Mouse (Mus musculus): Measurements from ENCODE around the gene Gpcpd1. TPM values are rescaled to one million over a fixed set of nuclear protein-coding genes. Genes with fewer than 3 reads are reported as not detected.
A peak's percentile ranks its signal among the peaks of the same experiment; 100 is the strongest.
"Not testable (repeated sequence)": the region's sequence is repeated elsewhere in the genome, so short reads cannot be mapped to it uniquely, and the experiment has no call there.

Gene Gpcpd1
- polyA plus RNA-seq, 1 experiment from 2014 or later: 47.4 TPM

GRCm38 (mm10) chr2:132595601-132596235 lies 8.2 kb upstream of the Gpcpd1 start:
- 77% methylated on average over 11 of the region's 11 CpGs for WGBS
- Histone ChIP-seq H3K9ac (replicated peaks; ENCODE audit: low read depth, low read length) (no peak overlapping the region), H3K9me3 (ENCODE audit: control insufficient read depth, low read depth, low read length) (no peaks in the 10 kb centered on the region), H3K4me1 (ENCODE audit: control insufficient read depth, insufficient read depth, low read length) (no peaks in the 10 kb centered on the region), H3K36me3 (ENCODE audit: control insufficient read depth, insufficient read depth, low read length) (no peaks in the 10 kb centered on the region), H3K4me3 (ENCODE audit: low read depth, low read length) (no peak overlapping the region), H3K27ac (ENCODE audit: low read length) (no peak overlapping the region), H3K27me3 (ENCODE audit: control insufficient read depth, insufficient read depth, low read length) (no peaks in the 10 kb centered on the region), H3K4me2 (replicated peaks; ENCODE audit: low read depth, low read length) (no peak overlapping the region)
- no peak for ATAC-seq (ENCODE audit: insufficient number of reproducible peaks, insufficient read depth, low FRiP score, low read depth)

GRCm38 (mm10) chr2:132592126-132592525 lies 4.6 kb upstream of the Gpcpd1 start:
- H3K4me1 ChIP-seq (ENCODE audit: control insufficient read depth, insufficient read depth, low read length): no peaks in the 10 kb centered on the region
- 91% methylated on average over 3 of the region's 3 CpGs for whole genome bisulfite sequencing
- no peak overlapping the region for H3K4me3 ChIP-seq (ENCODE audit: low read depth, low read length)
- H3K27me3 ChIP-seq (ENCODE audit: control insufficient read depth, insufficient read depth, low read length): no peaks in the 10 kb centered on the region
- no peak overlapping the region for H3K27ac ChIP-seq (ENCODE audit: low read length)
- no peaks in the 10 kb centered on the region for H3K9me3 ChIP-seq (ENCODE audit: control insufficient read depth, low read depth, low read length)
- H3K36me3 ChIP-seq (ENCODE audit: control insufficient read depth, insufficient read depth, low read length): no peaks in the 10 kb centered on the region
- no peak for ATAC-seq (ENCODE audit: insufficient number of reproducible peaks, insufficient read depth, low FRiP score, low read depth)
- H3K9ac ChIP-seq (replicated peaks; ENCODE audit: low read depth, low read length): no peak overlapping the region
- no peak overlapping the region for H3K4me2 ChIP-seq (replicated peaks; ENCODE audit: low read depth, low read length)

- H3K27ac ChIP-seq (ENCODE audit: low read length); H3K9me3 ChIP-seq (ENCODE audit: control insufficient read depth, low read depth, low read length); H3K4me2 ChIP-seq (replicated peaks; ENCODE audit: low read depth, low read length); H3K9ac ChIP-seq (replicated peaks; ENCODE audit: low read depth, low read length); ATAC-seq (ENCODE audit: insufficient number of reproducible peaks, insufficient read depth, low FRiP score, low read depth); H3K27me3 ChIP-seq (ENCODE audit: control insufficient read depth, insufficient read depth, low read length); H3K36me3 ChIP-seq (ENCODE audit: control insufficient read depth, insufficient read depth, low read length); H3K4me3 ChIP-seq (ENCODE audit: low read depth, low read length); H3K4me1 ChIP-seq (ENCODE audit: control insufficient read depth, insufficient read depth, low read length): not testable (repeated sequence)
- WGBS: 79% methylated on average over 3 of the region's 3 CpGs
These were observed 4.0 kb upstream of the Gpcpd1 start for GRCm38 (mm10) chr2:132591579-132591978.

GRCm38 (mm10) chr2:132589906-132590538 lies 2.5 kb upstream of the Gpcpd1 start:
- no peaks in the 10 kb centered on the region for H3K9me3 ChIP-seq (ENCODE audit: control insufficient read depth, low read depth, low read length)
- no peak overlapping the region for H3K27ac ChIP-seq (ENCODE audit: low read length)
- no peak for ATAC-seq (ENCODE audit: insufficient number of reproducible peaks, insufficient read depth, low FRiP score, low read depth)
- H3K27me3 ChIP-seq (ENCODE audit: control insufficient read depth, insufficient read depth, low read length): no peaks in the 10 kb centered on the region
- H3K4me3 ChIP-seq (ENCODE audit: low read depth, low read length): no peak overlapping the region
- H3K9ac ChIP-seq (replicated peaks; ENCODE audit: low read depth, low read length): no peak overlapping the region
- H3K36me3 ChIP-seq (ENCODE audit: control insufficient read depth, insufficient read depth, low read length): no peaks in the 10 kb centered on the region
- no peak overlapping the region for H3K4me2 ChIP-seq (replicated peaks; ENCODE audit: low read depth, low read length)
- 71% methylated on average over 6 of the region's 6 CpGs for WGBS
- no peaks in the 10 kb centered on the region for H3K4me1 ChIP-seq (ENCODE audit: control insufficient read depth, insufficient read depth, low read length)

- Histone ChIP-seq H3K4me3 (ENCODE audit: low read depth, low read length) (no peak overlapping the region), H3K27ac (ENCODE audit: low read length) (no peak overlapping the region), H3K36me3 (ENCODE audit: control insufficient read depth, insufficient read depth, low read length) (no peaks in the 10 kb centered on the region), H3K9ac (replicated peaks; ENCODE audit: low read depth, low read length) (no peak overlapping the region), H3K4me1 (ENCODE audit: control insufficient read depth, insufficient read depth, low read length) (0 out of 2 replicates have a peak, but pooled peaks cover 7% of the 10 kb centered on the region), H3K9me3 (ENCODE audit: control insufficient read depth, low read depth, low read length) (no peaks in the 10 kb centered on the region), H3K4me2 (replicated peaks; ENCODE audit: low read depth, low read length) (no peak overlapping the region), H3K27me3 (ENCODE audit: control insufficient read depth, insufficient read depth, low read length) (no peaks in the 10 kb centered on the region)
- 54% methylated on average over 3 of the region's 3 CpGs for WGBS
- ATAC-seq (ENCODE audit: insufficient number of reproducible peaks, insufficient read depth, low FRiP score, low read depth): no peak
These were observed 1.5 kb downstream of the Gpcpd1 start for GRCm38 (mm10) chr2:132586006-132586405.

GRCm38 (mm10) chr2:132584191-132584590 lies 3.3 kb downstream of the Gpcpd1 start:
- Histone ChIP-seq H3K4me2 (replicated peaks; ENCODE audit: low read depth, low read length) (no peak overlapping the region), H3K27ac (ENCODE audit: low read length) (no peak overlapping the region), H3K4me3 (ENCODE audit: low read depth, low read length) (no peak overlapping the region), H3K27me3 (ENCODE audit: control insufficient read depth, insufficient read depth, low read length) (no peaks in the 10 kb centered on the region), H3K9ac (replicated peaks; ENCODE audit: low read depth, low read length) (no peak overlapping the region), H3K36me3 (ENCODE audit: control insufficient read depth, insufficient read depth, low read length) (no peaks in the 10 kb centered on the region), H3K4me1 (ENCODE audit: control insufficient read depth, insufficient read depth, low read length) (0 out of 2 replicates have a peak, but pooled peaks cover 7% of the 10 kb centered on the region), H3K9me3 (ENCODE audit: control insufficient read depth, low read depth, low read length) (no peaks in the 10 kb centered on the region)
- WGBS: 81% methylated on average over 1 of the region's 1 CpGs
- ATAC-seq (ENCODE audit: insufficient number of reproducible peaks, insufficient read depth, low FRiP score, low read depth): no peak

- Histone ChIP-seq H3K9ac (replicated peaks; ENCODE audit: low read depth, low read length) (no peak overlapping the region), H3K9me3 (ENCODE audit: control insufficient read depth, low read depth, low read length) (no peaks in the 10 kb centered on the region), H3K36me3 (ENCODE audit: control insufficient read depth, insufficient read depth, low read length) (no peaks in the 10 kb centered on the region), H3K27me3 (ENCODE audit: control insufficient read depth, insufficient read depth, low read length) (no peaks in the 10 kb centered on the region), H3K27ac (ENCODE audit: low read length) (no peak overlapping the region), H3K4me2 (replicated peaks; ENCODE audit: low read depth, low read length) (no peak overlapping the region), H3K4me1 (ENCODE audit: control insufficient read depth, insufficient read depth, low read length) (0 out of 2 replicates have a peak, but pooled peaks cover 7% of the 10 kb centered on the region), H3K4me3 (ENCODE audit: low read depth, low read length) (no peak overlapping the region)
- WGBS: 58% methylated on average over 3 of the region's 3 CpGs
- no peak for ATAC-seq (ENCODE audit: insufficient number of reproducible peaks, insufficient read depth, low FRiP score, low read depth)
These were observed 4.4 kb downstream of the Gpcpd1 start for GRCm38 (mm10) chr2:132583126-132583525.

GRCm38 (mm10) chr2:132582227-132582626 lies 5.3 kb downstream of the Gpcpd1 start:
- WGBS: 41% methylated on average over 4 of the region's 4 CpGs
- Histone ChIP-seq H3K4me2 (replicated peaks; ENCODE audit: low read depth, low read length) (no peak overlapping the region), H3K27ac (ENCODE audit: low read length) (peak overlapping the region; percentile 40; the same call in 1 of the 2 replicates), H3K4me3 (ENCODE audit: low read depth, low read length) (no peak overlapping the region), H3K9me3 (ENCODE audit: control insufficient read depth, low read depth, low read length) (no peaks in the 10 kb centered on the region), H3K36me3 (ENCODE audit: control insufficient read depth, insufficient read depth, low read length) (no peaks in the 10 kb centered on the region), H3K27me3 (ENCODE audit: control insufficient read depth, insufficient read depth, low read length) (no peaks in the 10 kb centered on the region), H3K9ac (replicated peaks; ENCODE audit: low read depth, low read length) (no peak overlapping the region), H3K4me1 (ENCODE audit: control insufficient read depth, insufficient read depth, low read length) (0 out of 2 replicates have a peak, but pooled peaks cover 7% of the 10 kb centered on the region)
- no peak for ATAC-seq (ENCODE audit: insufficient number of reproducible peaks, insufficient read depth, low FRiP score, low read depth)
